Mouse (Mus musculus) retina, postnatal 1 day (tissue): ENCODE data around the gene Pold1.

Experiments
- DNase-seq: peaks from one replicate; pipeline ENCODE4 v3.0.0-alpha.2; 2012

The Pold1 gene

GRCm38 (mm10) chr7:44521710-44522109, 26.9 kb downstream of the Pold1 start:
- peak; percentile 74 for DNase-seq

GRCm38 (mm10) chr7:44520990-44521389, 27.7 kb downstream of the Pold1 start:
- DNase-seq, result no peak

GRCm38 (mm10) chr7:44519240-44519913, 29.3 kb downstream of the Pold1 start:
- peak; percentile 19 for DNase-seq

- no peak for DNase-seq
These were observed 41.2 kb downstream of the Pold1 start for GRCm38 (mm10) chr7:44507491-44507890.

GRCm38 (mm10) chr7:44501563-44502115, 47.0 kb downstream of the Pold1 start:
- peak; percentile 88 for DNase-seq

GRCm38 (mm10) chr7:44500046-44500445, 48.6 kb downstream of the Pold1 start:
- no peak for DNase-seq

- DNase-seq, result no peak
These were observed 49.7 kb downstream of the Pold1 start for GRCm38 (mm10) chr7:44498922-44499321.

- no peak for DNase-seq
These were observed 51.1 kb downstream of the Pold1 start for GRCm38 (mm10) chr7:44497361-44498055.

- DNase-seq, result no peak
These were observed 51.9 kb downstream of the Pold1 start for GRCm38 (mm10) chr7:44496771-44497109.

- peak; percentile 98 for DNase-seq
These were observed 52.5 kb downstream of the Pold1 start, which contains the start of the genes Emc10 and Fam71e1 for GRCm38 (mm10) chr7:44495992-44496770. Gene Emc10 (minus strand): TSS chr7:44496529. Gene Fam71e1 (plus strand): TSS chr7:44496581.

GRCm38 (mm10) chr7:44495086-44495485, 53.6 kb downstream of the Pold1 start:
- DNase-seq, result no peak

GRCm38 (mm10) chr7:44494681-44495080, 54.0 kb downstream of the Pold1 start:
- no peak for DNase-seq

- no peak for DNase-seq
These were observed 56.4 kb downstream of the Pold1 start for GRCm38 (mm10) chr7:44492166-44492826.

GRCm38 (mm10) chr7:44491391-44491790, 57.3 kb downstream of the Pold1 start:
- no peak for DNase-seq

GRCm38 (mm10) chr7:44490281-44490680, 58.4 kb downstream of the Pold1 start:
- no peak for DNase-seq

- DNase-seq, result no peak
These were observed 60.1 kb downstream of the Pold1 start for GRCm38 (mm10) chr7:44488545-44488944.

GRCm38 (mm10) chr7:44487936-44488335, 60.7 kb downstream of the Pold1 start:
- no peak for DNase-seq

GRCm38 (mm10) chr7:44486927-44487575, 61.6 kb downstream of the Pold1 start:
- DNase-seq, result no peak

GRCm38 (mm10) chr7:44485572-44486195, 63.0 kb downstream of the Pold1 start:
- no peak for DNase-seq

- DNase-seq, result peak; percentile 89
These were observed 63.6 kb downstream of the Pold1 start for GRCm38 (mm10) chr7:44484841-44485571.

- DNase-seq, result no peak
These were observed 64.5 kb downstream of the Pold1 start for GRCm38 (mm10) chr7:44484109-44484508.
